Mouse (Mus musculus) bone marrow, adult 2 months (tissue): ENCODE measurements around the gene Snx9.

Source experiments
- CTCF ChIP-seq: fragments of 200-500 bp; IDR thresholded peaks from 2 replicates; pipeline ENCODE4 v1.5.1; 2011; ENCODE audit warnings: low read length, control low read depth; ENCODE audit not compliant: control insufficient read depth, insufficient read depth
- POLR2A ChIP-seq: fragments of 200-500 bp; IDR thresholded peaks from 2 replicates; pipeline ENCODE4 v1.6.1; 2011; ENCODE audit warnings: low read depth, mild to moderate bottlenecking, control low read depth, low read length, borderline replicate concordance; ENCODE audit not compliant: control insufficient read depth

GRCm38 (mm10) chr17:5813863-5814640, 27.1 kb upstream of the Snx9 start:
- TF ChIP-seq POLR2A (no peak), CTCF (no peak)
